Mouse (Mus musculus) midbrain, postnatal 0 days (tissue): Measurements from ENCODE around the gene Dnm2. TPM values are rescaled to one million over a fixed set of nuclear protein-coding genes. Genes with fewer than 3 reads are reported as not detected.

Experiments used
- ATAC-seq: fragments of 200-750 bp; cut with Nextera tagmentation; 2 replicates; pipeline ENCODE4 v1.8.0; 2017; ENCODE audit warnings: moderate number of reproducible peaks, mild to moderate bottlenecking, moderate TSS enrichment, moderate library complexity; ENCODE audit not compliant: low FRiP score
- DNase-seq: peaks from one replicate; pipeline ENCODE4 v3.0.0-alpha.2; 2015; ENCODE audit warnings: low spot score
- H3K27ac ChIP-seq: fragments of 300-500 bp; sonication (generic); 2 replicates; pipeline ENCODE4 v1.5.1; 2014; ENCODE audit warnings: low read depth, mild to moderate bottlenecking, low read length, mixed read lengths
- H3K27me3 ChIP-seq: fragments of 300-500 bp; sonication (generic); 2 replicates; pipeline ENCODE4 v1.6.1; 2014; ENCODE audit warnings: low read length, control low read depth, mixed read lengths; ENCODE audit not compliant: insufficient read depth
- H3K36me3 ChIP-seq: fragments of 300-500 bp; sonication (generic); 2 replicates; pipeline ENCODE4 v1.6.1; 2014; ENCODE audit warnings: low read length, control low read depth, mixed read lengths; ENCODE audit not compliant: insufficient read depth
- H3K4me1 ChIP-seq: fragments of 300-500 bp; sonication (generic); 2 replicates; pipeline ENCODE4 v1.6.1; 2014; ENCODE audit warnings: mild to moderate bottlenecking, control low read depth, antibody characterized with exemption, low read length, mixed read lengths; ENCODE audit not compliant: insufficient read depth
- H3K4me2 ChIP-seq: fragments of 300-500 bp; sonication (generic); 2 replicates; pipeline ENCODE4 v1.6.1; 2014; ENCODE audit warnings: low read depth, mild to moderate bottlenecking, low read length, mixed read lengths; ENCODE audit not compliant: poor library complexity, severe bottlenecking
- H3K4me3 ChIP-seq: fragments of 300-500 bp; sonication (generic); 2 replicates; pipeline ENCODE4 v1.5.1; 2014; ENCODE audit warnings: low read depth, mild to moderate bottlenecking, low read length, moderate library complexity
- H3K9ac ChIP-seq: fragments of 300-500 bp; sonication (generic); replicated peaks from 2 replicates; pipeline ENCODE4 v1.6.1; 2014; ENCODE audit warnings: mild to moderate bottlenecking, low read length, moderate library complexity, mixed read lengths; ENCODE audit not compliant: poor library complexity, severe bottlenecking
- H3K9me3 ChIP-seq: fragments of 300-500 bp; sonication (generic); 2 replicates; pipeline ENCODE4 v1.6.1; 2016; ENCODE audit warnings: low read length, control low read depth
- CTCF ChIP-seq: IDR thresholded peaks from 2 replicates; pipeline ENCODE4 v1.5.1; 2016; ENCODE audit warnings: antibody characterized with exemption, mild to moderate bottlenecking
- WGBS: fragments of 180-500 bp; shearing (Covaris S2); extraction: QIAGEN DNeasy Blood & Tissue Kit; methylation state at CpG from one replicate; pipeline ENCODE4 v1.1.7; 2014; 5-methylcytosine and 5-hydroxymethylcytosine counted together
- polyA plus RNA-seq: library from polyadenylated mRNA; unstranded; fragments of >200 nt; fragmentation: Nextera tagmentation; extraction: Ambion mirVana; gene quantifications from 2 replicates; pipeline ENCODE4 v1.2.1, GENCODE M21; 2015
- total RNA-seq: library from RNA; depleted of rRNA; stranded (reverse); fragments of >200 nt; gene quantifications from 2 replicates; pipeline ENCODE4 v1.2.3, GENCODE M21; 2014

The Dnm2 gene
- total and polyA plus RNA-seq, 2 experiments from 2014 or later: 59.2 to 69.2 TPM

GRCm38 (mm10) chr9:21397170-21397569 lies 27.5 kb upstream of the Dnm2 start:
- H3K9ac ChIP-seq: no peak overlapping the region
- no peaks in the 10 kb centered on the region for H3K27me3 ChIP-seq
- no peak overlapping the region for H3K4me3 ChIP-seq
- ATAC-seq: no peak
- no peaks in the 10 kb centered on the region for H3K4me1 ChIP-seq
- no peak overlapping the region for H3K4me2 ChIP-seq
- peaks cover 94% of the 10 kb centered on the region for H3K36me3 ChIP-seq
- TF ChIP-seq CTCF: no peak
- H3K27ac ChIP-seq: no peak overlapping the region
- WGBS: 89% methylated on average over 3 of the region's 3 CpGs
- H3K9me3 ChIP-seq: no peaks in the 10 kb centered on the region
- DNase-seq: no peak

- Histone ChIP-seq H3K4me3 (no peak overlapping the region), H3K4me2 (no peak overlapping the region), H3K9me3 (no peaks in the 10 kb centered on the region), H3K27me3 (no peaks in the 10 kb centered on the region), H3K36me3 (peaks cover 91% of the 10 kb centered on the region), H3K27ac (no peak overlapping the region), H3K9ac (no peak overlapping the region), H3K4me1 (no peaks in the 10 kb centered on the region)
- ATAC-seq (no peak), DNase-seq (no peak)
- no peak for TF ChIP-seq CTCF
- WGBS: 92% methylated on average over 9 of the region's 9 CpGs
Measured at GRCm38 (mm10) chr9:21401042-21401441, 23.7 kb upstream of the Dnm2 start.

GRCm38 (mm10) chr9:21402764-21403253 lies 21.9 kb upstream of the Dnm2 start:
- Histone ChIP-seq H3K27me3 (no peaks in the 10 kb centered on the region), H3K27ac (no peak overlapping the region), H3K9ac (no peak overlapping the region), H3K36me3 (peaks cover 82% of the 10 kb centered on the region), H3K4me3 (no peak overlapping the region), H3K9me3 (no peaks in the 10 kb centered on the region), H3K4me1 (no peaks in the 10 kb centered on the region), H3K4me2 (no peak overlapping the region)
- WGBS: 86% methylated on average over 11 of the region's 11 CpGs
- TF ChIP-seq CTCF: no peak
- DNase-seq: no peak
- ATAC-seq: no peak

GRCm38 (mm10) chr9:21403745-21404144 lies 21.0 kb upstream of the Dnm2 start:
- Histone ChIP-seq H3K36me3 (peaks cover 73% of the 10 kb centered on the region), H3K4me1 (no peaks in the 10 kb centered on the region), H3K4me2 (no peak overlapping the region), H3K4me3 (no peak overlapping the region), H3K27me3 (no peaks in the 10 kb centered on the region), H3K9me3 (no peaks in the 10 kb centered on the region), H3K9ac (no peak overlapping the region), H3K27ac (no peak overlapping the region)
- DNase-seq (no peak), ATAC-seq (no peak)
- no peak for TF ChIP-seq CTCF
- 93% methylated on average over 5 of the region's 5 CpGs for WGBS

GRCm38 (mm10) chr9:21405525-21405924 lies 19.2 kb upstream of the Dnm2 start:
- 82% methylated on average over 4 of the region's 4 CpGs for WGBS
- no peak for DNase-seq
- peaks cover 55% of the 10 kb centered on the region for H3K36me3 ChIP-seq

GRCm38 (mm10) chr9:21407951-21408350 lies 16.8 kb upstream of the Dnm2 start:
- 0 out of 2 replicates have a peak, but pooled peaks cover 3% of the 10 kb centered on the region for H3K4me1 ChIP-seq
- no peak for TF ChIP-seq CTCF
- peaks cover 36% of the 10 kb centered on the region for H3K36me3 ChIP-seq
- ATAC-seq: no peak
- H3K4me2 ChIP-seq: no peak overlapping the region
- H3K9ac ChIP-seq: no peak overlapping the region
- peak; percentile 87 for DNase-seq
- H3K9me3 ChIP-seq: no peaks in the 10 kb centered on the region
- 22% methylated on average over 4 of the region's 4 CpGs for WGBS
- H3K27ac ChIP-seq: no peak overlapping the region
- no peaks in the 10 kb centered on the region for H3K27me3 ChIP-seq
- H3K4me3 ChIP-seq: no peak overlapping the region

More at GRCm38 (mm10) chr9:21405525-21405924, 19.2 kb upstream of the Dnm2 start:
- Histone ChIP-seq H3K4me1 (no peaks in the 10 kb centered on the region), H3K4me2 (no peak overlapping the region), H3K27ac (no peak overlapping the region), H3K27me3 (no peaks in the 10 kb centered on the region), H3K9me3 (no peaks in the 10 kb centered on the region), H3K9ac (no peak overlapping the region), H3K4me3 (no peak overlapping the region)
- TF ChIP-seq CTCF: no peak
- no peak for ATAC-seq
